Mouse (Mus musculus): ENCODE data around the gene Dbi.
A peak's percentile ranks its signal among the peaks of the same experiment; 100 is the strongest.

The Dbi gene

DNA sequence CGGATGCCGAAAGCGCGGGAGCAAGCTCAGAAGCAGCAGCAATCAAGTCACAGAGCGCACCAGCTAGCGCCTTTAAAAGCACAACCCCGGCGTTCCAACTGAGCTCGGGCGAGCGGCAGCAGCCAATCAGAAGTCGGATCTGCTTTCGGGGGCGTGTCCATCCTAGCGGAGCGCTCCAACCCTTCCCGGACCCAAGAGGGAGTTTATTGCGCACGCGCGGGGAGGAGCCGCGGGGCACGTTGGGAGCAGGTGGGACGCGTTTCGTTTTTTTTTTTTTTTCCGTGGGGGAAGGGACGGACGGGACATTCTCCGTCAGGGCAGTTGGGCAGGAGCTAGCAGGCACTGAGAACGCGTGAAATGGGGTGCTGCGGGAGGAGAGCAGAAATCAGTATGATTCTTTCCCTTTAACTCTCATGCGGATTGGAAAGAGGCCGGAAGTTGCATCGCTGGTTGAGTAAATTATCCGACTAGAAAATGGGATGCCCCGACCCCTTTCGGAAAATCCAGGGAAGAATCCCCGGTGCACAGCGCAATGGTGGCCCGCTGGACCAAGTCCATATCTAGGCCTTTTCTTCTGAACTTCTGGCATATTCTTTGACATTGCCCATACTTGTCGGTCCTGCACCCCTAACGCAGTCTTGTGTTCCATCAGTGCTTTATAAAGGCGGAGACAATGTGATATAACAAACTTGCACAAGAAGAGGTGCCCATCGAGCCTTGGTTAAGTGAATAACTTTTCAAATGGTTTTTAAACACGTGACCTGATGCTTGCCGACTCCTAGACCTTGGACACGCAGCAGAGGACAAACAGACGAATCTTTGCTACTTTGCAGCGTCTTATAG lies at the start of gene Dbi, which contains the start of gene 3110009E18Rik:
TSS of gene Dbi (minus strand) at position 110 of the 843 bp plus-strand sequence.
TSS of gene 3110009E18Rik (plus strand) at position 219 of the 843 bp plus-strand sequence.
- DNase-seq (ENCODE audit: low spot score in 2 of 2), result peak; percentile 93 to 98

DNA sequence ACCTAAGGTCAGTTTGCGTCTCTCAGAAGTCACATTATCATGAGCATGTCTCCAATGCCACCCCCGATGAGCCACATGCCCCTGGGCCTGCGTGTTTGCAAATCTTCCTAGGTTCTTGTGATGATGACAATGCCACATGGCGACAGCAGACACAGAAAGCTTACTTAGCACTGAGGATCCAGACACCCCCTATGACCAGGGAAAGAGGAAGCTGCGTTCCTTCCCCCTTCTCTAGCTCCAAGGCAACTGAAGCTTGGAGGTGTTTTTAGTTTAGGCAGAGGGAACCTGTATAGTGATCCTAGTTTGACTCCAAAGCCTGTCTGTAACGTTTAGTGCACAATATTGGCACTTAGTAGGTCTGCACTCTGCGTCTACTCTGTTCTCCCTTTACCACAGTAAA lies 49.4 kb upstream of the Dbi start:
- DNase-seq (ENCODE audit: low spot score in 2 of 2), result no peak

DNA sequence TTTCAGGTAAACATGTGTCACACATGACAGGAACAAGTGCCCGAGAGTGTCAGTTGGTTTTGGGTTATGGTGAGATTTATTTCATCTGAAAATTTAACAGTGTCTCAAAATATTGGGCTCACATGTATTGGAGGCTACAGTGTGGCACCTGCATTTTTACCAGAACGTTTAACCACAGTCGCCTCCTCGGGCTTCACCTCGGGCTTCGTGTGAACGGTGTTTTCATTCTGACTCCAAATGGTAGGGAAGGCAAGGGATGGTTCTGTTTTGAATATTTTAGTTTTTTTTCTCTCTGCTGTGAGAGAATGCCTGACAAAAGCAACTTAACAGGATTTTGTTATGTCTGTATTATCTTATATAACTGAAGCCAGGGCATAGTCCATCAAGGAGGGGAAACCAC lies 47.8 kb upstream of the Dbi start:
- DNase-seq (ENCODE audit: low spot score in 2 of 2), result no peak

- no peak for DNase-seq (ENCODE audit: low spot score in 2 of 2)
Measured at GRCm38 (mm10) chr1:120168016-120168415, 47.1 kb upstream of the Dbi start.

DNA sequence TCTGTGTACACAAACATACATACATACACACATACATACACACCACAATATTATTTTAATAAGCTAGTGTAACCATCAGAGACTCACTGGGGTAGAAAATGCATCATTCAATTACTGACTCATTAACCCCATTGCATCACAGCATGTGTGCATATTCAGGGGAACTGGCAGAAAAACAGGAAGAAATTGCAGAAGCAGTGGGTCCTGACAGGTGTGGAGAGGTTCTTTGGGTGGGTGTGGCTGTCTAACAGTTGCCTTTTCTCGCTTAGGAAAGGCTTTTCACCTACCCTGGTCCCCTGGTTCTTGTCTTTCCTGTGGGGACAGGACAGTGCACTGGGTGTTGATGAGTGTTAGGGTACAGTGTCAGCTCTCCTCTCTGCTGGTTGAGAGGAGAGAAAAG lies 41.7 kb upstream of the Dbi start:
- DNase-seq (ENCODE audit: low spot score in 2 of 2), result no peak

GRCm38 (mm10) chr1:120161502-120161901 lies 40.6 kb upstream of the Dbi start:
- no peak for DNase-seq (ENCODE audit: low spot score in 2 of 2)

- no peak for DNase-seq (ENCODE audit: low spot score in 2 of 2)
Measured at GRCm38 (mm10) chr1:120158474-120159127, 37.7 kb upstream of the Dbi start.

GRCm38 (mm10) chr1:120155325-120155724 lies 34.4 kb upstream of the Dbi start:
- DNase-seq (ENCODE audit: low spot score in 2 of 2), result peak in 1 of 2 experiments; percentile 25

GRCm38 (mm10) chr1:120154232-120154631 lies 33.4 kb upstream of the Dbi start:
- DNase-seq (ENCODE audit: low spot score in 2 of 2), result peak in 1 of 2 experiments; percentile 33

- no peak for DNase-seq (ENCODE audit: low spot score in 2 of 2)
Measured at GRCm38 (mm10) chr1:120146994-120147393, 26.1 kb upstream of the Dbi start.

DNA sequence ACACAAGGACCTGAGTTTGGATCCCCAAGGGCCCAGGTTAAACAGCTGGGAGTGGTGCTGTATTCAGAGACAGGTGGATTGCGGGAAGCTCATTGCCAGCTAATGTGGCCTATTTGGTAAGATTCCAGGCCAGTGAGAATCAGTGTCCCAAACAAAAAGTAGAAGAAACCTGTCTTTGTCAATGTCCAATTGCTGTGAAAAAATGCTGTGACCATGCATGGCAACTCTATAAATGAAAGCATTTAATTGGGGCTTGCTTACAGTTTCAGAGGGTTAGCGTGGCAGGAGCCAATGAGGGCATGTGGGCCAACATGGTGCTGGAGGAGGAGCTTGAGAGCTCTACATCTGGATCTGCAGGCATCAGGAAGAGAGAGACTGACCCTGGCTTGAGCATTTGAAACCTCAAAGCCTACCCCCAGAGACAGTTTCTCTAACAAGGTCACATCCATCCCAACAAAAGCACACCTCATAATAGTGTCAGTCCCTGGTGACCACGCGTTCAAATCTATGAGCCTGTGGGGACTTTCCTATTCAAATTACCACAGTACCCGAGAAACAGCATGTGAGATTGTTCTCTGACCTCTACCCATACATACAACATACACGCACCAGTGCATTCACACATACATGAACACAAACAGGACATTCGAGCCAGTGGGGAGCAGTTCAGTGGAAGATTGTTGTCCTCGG lies 24.8 kb upstream of the Dbi start:
- DNase-seq (ENCODE audit: low spot score in 2 of 2), result no peak

GRCm38 (mm10) chr1:120142551-120142950 lies 21.7 kb upstream of the Dbi start:
- no peak for DNase-seq (ENCODE audit: low spot score in 2 of 2)

DNA sequence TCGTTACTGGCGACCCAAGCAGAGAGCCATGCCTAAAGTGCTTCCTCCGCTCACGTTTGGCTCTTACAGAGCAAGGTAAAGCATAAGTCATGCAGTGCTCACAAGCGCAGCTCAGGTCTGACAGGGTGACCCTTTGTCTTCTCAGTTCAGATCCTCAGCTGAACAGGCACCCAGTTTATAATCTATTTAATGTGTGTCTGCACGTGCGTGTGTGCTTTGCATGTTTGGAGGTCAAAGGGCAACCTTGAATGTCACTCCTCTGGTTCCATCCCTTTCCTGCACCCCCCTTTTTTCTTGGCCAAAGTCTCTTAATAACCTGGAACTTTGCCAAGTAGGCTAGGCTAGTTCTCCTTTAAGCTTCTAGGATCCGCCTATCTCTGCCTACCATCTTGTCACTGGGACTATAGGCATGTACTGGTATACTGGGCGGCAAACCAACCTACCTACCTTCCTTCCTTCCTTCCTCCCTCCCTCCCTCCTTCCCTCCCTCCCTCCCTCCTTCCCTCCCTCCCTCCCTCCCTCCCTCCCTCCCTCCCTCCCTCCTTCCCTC lies 19.3 kb upstream of the Dbi start:
- DNase-seq (ENCODE audit: low spot score in 2 of 2), result no peak

- no peak for DNase-seq (ENCODE audit: low spot score in 2 of 2)
Measured at GRCm38 (mm10) chr1:120138923-120139540, 18.2 kb upstream of the Dbi start.

DNA sequence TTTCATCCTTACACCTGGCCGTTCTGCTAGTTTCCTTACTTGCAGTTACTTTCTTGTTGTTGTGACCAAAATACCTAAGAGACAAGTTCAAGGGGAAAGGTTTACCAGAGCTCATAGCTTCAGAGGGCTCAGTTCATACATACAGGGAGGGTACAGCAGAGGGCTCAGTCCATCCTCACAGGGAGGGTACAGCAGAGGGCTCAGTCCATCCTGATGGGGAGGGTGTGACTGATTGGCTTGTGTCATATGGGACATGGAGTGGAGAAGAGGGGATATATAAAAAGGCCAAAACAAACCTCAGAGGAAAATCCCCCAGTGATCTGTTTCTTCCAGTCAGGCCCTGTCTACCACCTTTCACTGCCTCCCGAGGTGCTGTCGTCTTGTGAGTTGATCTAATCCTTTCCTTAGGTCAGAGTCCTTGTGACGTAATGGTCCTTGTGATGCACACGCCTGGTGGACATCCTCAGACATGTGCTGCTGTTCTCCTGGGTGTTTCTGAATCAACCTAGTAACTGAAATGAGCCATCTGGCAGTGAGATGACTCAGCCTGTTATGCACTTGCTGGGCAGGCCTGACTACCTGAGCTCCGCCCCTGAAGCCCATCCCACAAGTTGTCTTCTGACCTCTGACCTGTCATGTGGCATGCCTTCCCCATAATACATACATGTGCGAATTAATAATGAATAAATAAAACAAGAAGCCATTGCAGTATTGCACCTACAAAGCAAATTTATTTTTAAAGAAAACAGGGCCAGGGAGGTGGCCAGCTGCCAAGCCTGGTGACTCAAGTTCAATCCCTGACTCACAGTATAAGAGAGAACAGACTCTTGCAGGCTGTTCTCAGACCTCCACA lies 15.3 kb upstream of the Dbi start:
- peak; percentile 52 to 76 for DNase-seq (ENCODE audit: low spot score in 2 of 2)

- no peak for DNase-seq (ENCODE audit: low spot score in 2 of 2)
Measured at GRCm38 (mm10) chr1:120132376-120132775, 11.5 kb upstream of the Dbi start.

DNA sequence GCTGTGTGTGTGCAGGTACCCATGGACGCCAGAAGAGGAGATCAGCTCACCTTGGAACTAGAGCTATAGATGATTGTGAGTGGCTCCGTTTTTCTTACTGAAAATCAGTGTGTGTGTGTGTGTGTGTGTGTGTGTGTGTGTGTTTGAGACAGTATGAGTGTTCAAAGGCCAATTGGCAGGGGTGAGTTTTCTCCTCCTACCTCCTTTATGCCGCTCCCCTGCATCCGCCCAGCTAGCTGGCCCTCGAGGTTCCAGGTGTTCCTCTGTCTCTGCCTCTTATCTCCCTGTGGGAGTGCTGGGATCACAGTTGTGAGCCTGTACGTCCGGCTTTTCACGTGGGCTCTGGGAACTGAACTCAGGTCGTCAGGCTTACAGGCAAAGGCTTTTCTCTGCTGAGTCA lies 5.4 kb upstream of the Dbi start:
- DNase-seq (ENCODE audit: low spot score in 2 of 2), result no peak

DNA sequence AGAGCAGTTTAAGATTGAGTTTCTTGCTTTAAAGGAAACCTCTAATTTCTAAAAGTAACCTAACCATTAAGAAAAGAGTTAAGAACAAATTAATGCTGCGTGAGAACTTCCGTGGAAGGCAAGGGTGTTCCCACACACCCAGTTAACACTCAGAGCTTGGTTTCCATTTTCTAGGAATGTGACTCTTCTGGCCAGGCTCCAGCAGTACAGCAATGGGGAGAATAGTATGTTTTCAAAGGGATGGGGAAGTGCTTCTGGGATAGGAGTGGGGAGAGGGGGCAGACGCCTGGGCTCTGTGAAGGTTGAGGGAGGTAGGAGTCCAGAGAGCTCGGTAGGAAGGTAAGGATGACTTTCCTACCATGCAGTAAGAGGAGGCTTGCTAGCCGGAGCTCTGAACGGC lies 4.6 kb upstream of the Dbi start:
- DNase-seq (ENCODE audit: low spot score in 2 of 2), result no peak

DNA sequence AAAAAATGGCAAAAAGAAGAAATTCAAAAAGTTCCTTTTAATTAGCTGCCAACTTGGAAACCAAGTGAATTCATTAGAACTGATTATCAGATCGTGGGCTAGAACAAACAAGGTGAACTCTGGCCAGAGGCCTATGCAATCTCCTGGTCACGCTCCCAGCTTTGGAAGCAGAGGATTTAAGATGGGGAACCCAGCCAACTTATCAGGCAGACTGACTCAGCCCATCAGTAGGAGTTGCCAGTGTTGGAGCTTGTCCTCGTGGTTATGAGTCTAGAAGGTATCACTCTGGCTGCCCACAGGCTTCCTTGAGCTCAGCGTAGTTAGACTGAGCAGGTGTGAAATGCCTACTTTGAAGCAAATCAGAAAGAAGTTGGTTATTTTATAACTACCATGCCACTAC lies 4.0 kb upstream of the Dbi start:
- DNase-seq (ENCODE audit: low spot score in 2 of 2), result no peak

DNA sequence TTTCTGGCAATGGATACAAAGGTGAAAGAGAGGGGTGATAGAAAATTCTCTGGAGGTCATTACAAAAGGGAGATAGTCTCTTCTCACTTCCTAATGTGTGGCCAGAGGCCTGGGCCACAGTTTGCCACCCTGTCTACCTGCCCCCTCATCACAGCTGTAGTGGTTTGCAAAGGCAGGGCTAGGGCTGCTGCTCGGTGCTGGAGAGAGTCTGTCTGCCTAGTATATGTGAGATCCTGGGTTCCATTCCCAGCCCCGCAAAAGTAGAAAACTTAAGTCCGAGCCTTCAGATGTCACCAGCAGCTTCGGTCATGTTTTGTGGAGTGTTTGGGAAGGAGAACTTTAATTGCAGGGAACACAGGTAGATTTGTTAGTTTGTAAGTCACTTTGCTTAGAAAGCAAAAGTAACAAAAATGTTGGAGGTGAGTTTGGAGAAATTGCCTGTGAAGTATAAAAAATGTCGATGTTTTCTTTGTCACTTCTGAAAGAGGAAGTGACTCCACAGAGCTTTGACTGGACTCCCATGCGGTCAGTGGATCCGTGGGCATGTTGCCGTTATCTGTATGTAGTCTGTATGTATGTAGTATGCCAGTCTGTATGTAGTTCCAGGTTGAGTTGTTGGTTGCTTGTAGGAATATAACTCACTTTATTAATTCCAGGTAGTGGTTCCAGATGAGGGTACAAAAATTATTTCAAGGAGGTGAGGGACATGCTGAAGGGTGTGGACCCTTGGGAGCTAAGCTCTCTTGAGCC lies 1.9 kb upstream of the Dbi start:
- no peak for DNase-seq (ENCODE audit: low spot score in 2 of 2)

Data from left cerebral cortex, adult 9 months (tissue).